Mouse (Mus musculus): ENCODE measurements around the gene Slc1a2. TPM values are rescaled to one million over a fixed set of nuclear protein-coding genes. Genes with fewer than 3 reads are reported as not detected.
A peak's percentile ranks its signal among the peaks of the same experiment; 100 is the strongest.

The Slc1a2 gene
- polyA plus RNA-seq, 1 experiment from 2014 or later: 26.7 TPM

DNA sequence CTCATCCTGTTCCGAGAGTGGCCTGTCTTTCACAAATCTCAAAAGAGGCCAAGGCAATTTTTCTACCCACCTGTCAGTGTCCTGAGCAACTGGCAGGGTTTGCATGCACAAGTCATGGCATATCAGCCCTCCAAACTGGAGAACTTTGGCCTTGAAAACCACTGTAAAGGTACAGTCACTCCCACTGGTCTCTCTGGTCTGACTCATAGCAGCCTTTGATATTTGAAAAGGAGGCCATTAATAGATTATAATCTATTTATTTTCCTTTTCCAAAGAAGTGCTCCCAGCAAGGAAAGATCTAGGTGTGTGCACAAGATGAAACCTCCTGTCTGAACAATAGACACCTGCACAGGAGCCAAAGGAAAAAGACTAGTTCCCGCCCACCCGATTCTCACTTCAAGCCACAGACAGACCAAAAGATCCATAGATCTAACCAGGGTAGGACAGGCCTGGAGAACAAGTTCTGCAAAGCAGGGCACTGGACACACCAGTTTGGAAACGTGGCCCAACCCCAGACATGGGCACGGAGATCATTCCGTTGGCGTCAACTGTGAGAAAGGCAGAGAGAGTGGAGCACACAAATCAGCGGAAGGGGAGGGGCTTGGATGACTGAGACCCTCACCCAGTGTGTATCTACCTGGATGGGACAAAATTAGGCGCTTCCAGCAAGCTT lies 167.6 kb downstream of the Slc1a2 start:
- no peaks in the 10 kb centered on the region for H3K27me3 ChIP-seq (ENCODE audit: control insufficient read depth, insufficient read depth, low read length)

DNA sequence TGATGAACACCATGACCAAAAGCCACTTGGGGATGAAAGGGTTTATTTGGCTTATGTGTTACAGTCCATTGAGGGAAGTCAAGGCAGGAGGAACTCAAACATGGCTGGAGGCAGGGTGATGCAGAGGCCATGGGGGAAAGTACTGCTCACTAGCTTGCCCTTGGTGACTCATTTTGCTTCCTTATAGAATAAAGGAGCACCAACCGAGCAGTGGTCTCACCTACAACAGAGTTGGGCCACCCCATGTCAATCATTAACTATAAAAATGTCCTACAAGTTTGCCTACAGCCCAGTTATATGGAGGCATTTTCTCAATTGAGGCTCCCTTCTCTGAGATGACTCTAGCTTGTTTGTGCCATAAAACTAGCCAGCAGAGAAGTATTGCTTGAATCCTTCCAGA lies 169.4 kb downstream of the Slc1a2 start:
- H3K36me3 ChIP-seq (replicated peaks; ENCODE audit: control insufficient read depth, insufficient read depth): no peaks in the 10 kb centered on the region
- no peak overlapping the region for H3K9ac ChIP-seq
- no peaks in the 10 kb centered on the region for H3K4me1 ChIP-seq (replicated peaks; ENCODE audit: control insufficient read depth, insufficient read depth, low read length)
- no peak for DNase-seq (ENCODE audit: low spot score)
- H3K27me3 ChIP-seq (ENCODE audit: control insufficient read depth, insufficient read depth, low read length): no peaks in the 10 kb centered on the region
- H3K4me2 ChIP-seq (replicated peaks): no peak overlapping the region
- WGBS: 89% methylated on average over 1 of the region's 1 CpGs
- H3K27ac ChIP-seq: no peak overlapping the region
- ATAC-seq (ENCODE audit: low FRiP score): no peak
- no peaks in the 10 kb centered on the region for H3K9me3 ChIP-seq (ENCODE audit: control insufficient read depth, low read length)
- H3K4me3 ChIP-seq (replicated peaks; ENCODE audit: low read length): no peak overlapping the region

More for the DNA sequence above, 167.6 kb downstream of the Slc1a2 start:
- Histone ChIP-seq H3K9ac (no peak overlapping the region), H3K4me2 (replicated peaks) (no peak overlapping the region), H3K36me3 (replicated peaks; ENCODE audit: control insufficient read depth, insufficient read depth) (no peaks in the 10 kb centered on the region), H3K27ac (no peak overlapping the region), H3K9me3 (ENCODE audit: control insufficient read depth, low read length) (no peaks in the 10 kb centered on the region), H3K4me3 (replicated peaks; ENCODE audit: low read length) (no peak overlapping the region), H3K4me1 (replicated peaks; ENCODE audit: control insufficient read depth, insufficient read depth, low read length) (no peaks in the 10 kb centered on the region)
- 92% methylated on average over 9 of the region's 9 CpGs for WGBS
- ATAC-seq (ENCODE audit: low FRiP score): no peak
- no peak for DNase-seq (ENCODE audit: low spot score)

DNA sequence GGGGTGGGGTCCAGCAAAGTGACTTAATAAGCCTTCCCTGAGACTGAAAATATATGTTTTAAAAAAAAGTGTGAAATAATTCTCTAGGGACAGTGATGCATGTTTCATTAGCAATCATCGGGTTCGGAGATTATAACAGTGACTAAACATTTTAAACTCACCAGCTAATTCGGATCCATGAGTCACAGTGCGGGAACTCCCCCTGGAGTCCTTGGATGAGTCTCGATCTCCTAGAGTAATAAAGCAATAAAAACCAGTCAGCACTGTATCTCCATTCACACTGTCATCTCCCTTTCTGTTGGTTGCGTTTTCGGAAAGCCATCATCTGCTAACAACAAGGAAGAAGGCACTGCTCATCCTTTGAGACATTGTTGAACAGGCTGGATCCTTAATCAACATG lies 169.9 kb downstream of the Slc1a2 start:
- no peaks in the 10 kb centered on the region for H3K4me1 ChIP-seq (replicated peaks; ENCODE audit: control insufficient read depth, insufficient read depth, low read length)
- H3K4me2 ChIP-seq (replicated peaks): no peak overlapping the region
- no peaks in the 10 kb centered on the region for H3K9me3 ChIP-seq (ENCODE audit: control insufficient read depth, low read length)
- no peak overlapping the region for H3K27ac ChIP-seq
- 92% methylated on average over 7 of the region's 7 CpGs for WGBS
- no peaks in the 10 kb centered on the region for H3K27me3 ChIP-seq (ENCODE audit: control insufficient read depth, insufficient read depth, low read length)
- ATAC-seq (ENCODE audit: low FRiP score): no peak
- no peak overlapping the region for H3K4me3 ChIP-seq (replicated peaks; ENCODE audit: low read length)
- H3K36me3 ChIP-seq (replicated peaks; ENCODE audit: control insufficient read depth, insufficient read depth): no peaks in the 10 kb centered on the region
- no peak for DNase-seq (ENCODE audit: low spot score)
- H3K9ac ChIP-seq: no peak overlapping the region

DNA sequence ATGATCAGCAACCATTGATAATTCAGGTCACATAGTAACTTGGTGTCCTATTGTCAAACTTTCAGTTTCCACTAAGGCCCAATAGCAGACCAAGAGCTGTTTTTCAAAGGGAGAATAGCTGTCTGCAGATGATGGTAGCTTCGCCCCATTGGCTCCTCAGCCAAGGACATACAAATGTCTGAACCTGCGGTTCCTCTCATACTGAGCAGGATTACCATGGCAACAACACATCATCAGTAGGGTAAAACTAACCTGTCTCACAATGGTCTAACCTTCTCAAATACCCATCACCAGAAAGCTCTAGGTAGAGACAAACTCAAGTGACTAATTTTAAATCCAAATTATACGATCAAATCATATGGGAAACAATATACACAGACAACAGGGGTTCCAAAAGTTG lies 170.7 kb downstream of the Slc1a2 start:
- H3K4me2 ChIP-seq (replicated peaks): no peak overlapping the region
- no peak overlapping the region for H3K27ac ChIP-seq
- no peaks in the 10 kb centered on the region for H3K27me3 ChIP-seq (ENCODE audit: control insufficient read depth, insufficient read depth, low read length)
- WGBS: 76% methylated on average over 3 of the region's 3 CpGs
- no peaks in the 10 kb centered on the region for H3K9me3 ChIP-seq (ENCODE audit: control insufficient read depth, low read length)
- no peak overlapping the region for H3K4me3 ChIP-seq (replicated peaks; ENCODE audit: low read length)
- no peaks in the 10 kb centered on the region for H3K4me1 ChIP-seq (replicated peaks; ENCODE audit: control insufficient read depth, insufficient read depth, low read length)
- H3K9ac ChIP-seq: no peak overlapping the region
- DNase-seq (ENCODE audit: low spot score): no peak
- ATAC-seq (ENCODE audit: low FRiP score): peak; percentile 62; the same call in 1 of the 2 replicates
- H3K36me3 ChIP-seq (replicated peaks; ENCODE audit: control insufficient read depth, insufficient read depth): no peaks in the 10 kb centered on the region

DNA sequence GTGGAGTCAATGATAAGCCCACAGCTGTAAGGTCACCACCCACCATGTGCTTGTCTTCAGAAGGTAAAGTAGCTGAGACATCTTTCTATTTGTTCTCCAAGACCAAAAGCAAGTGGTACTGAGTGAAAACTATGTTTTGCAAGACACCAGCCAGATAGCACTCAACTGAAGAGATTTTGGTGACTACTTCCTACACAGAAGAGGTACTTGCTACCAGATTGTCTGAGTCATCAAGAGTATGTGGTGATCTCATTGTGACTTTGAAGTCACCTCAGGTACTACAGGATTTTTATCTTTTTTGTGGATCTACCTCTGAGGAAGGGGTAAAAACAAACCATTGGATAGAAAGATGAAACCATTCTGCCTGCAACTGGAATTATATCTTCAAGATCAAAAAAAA lies 173.1 kb downstream of the Slc1a2 start:
- Histone ChIP-seq H3K4me2 (replicated peaks) (no peak overlapping the region), H3K36me3 (replicated peaks; ENCODE audit: control insufficient read depth, insufficient read depth) (no peaks in the 10 kb centered on the region), H3K27ac (no peak overlapping the region), H3K9ac (no peak overlapping the region), H3K4me3 (replicated peaks; ENCODE audit: low read length) (no peak overlapping the region), H3K9me3 (ENCODE audit: control insufficient read depth, low read length) (no peaks in the 10 kb centered on the region), H3K4me1 (replicated peaks; ENCODE audit: control insufficient read depth, insufficient read depth, low read length) (no peaks in the 10 kb centered on the region), H3K27me3 (ENCODE audit: control insufficient read depth, insufficient read depth, low read length) (no peaks in the 10 kb centered on the region)
- DNase-seq (ENCODE audit: low spot score) (no peak), ATAC-seq (ENCODE audit: low FRiP score) (no peak)

DNA sequence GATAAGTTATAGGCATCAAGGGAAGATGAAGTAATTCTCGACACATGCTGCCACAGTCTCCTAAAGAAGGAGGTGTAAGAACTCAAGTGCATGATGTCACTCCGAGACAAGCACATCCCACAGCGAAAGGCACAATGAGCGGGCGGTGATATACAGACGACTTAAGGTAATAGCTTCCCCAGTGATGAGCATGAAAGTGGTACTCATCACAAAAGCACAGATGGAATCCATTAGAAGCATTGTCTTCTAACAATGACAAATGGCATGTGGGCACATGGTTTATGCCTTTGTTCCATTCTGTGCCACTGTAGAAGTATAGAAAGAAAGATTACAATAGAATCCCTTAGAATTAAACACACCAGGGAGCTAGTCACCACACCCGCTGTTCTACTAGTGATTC lies 179.7 kb downstream of the Slc1a2 start:
- Histone ChIP-seq H3K4me3 (replicated peaks; ENCODE audit: low read length) (no peak overlapping the region), H3K4me1 (replicated peaks; ENCODE audit: control insufficient read depth, insufficient read depth, low read length) (no peaks in the 10 kb centered on the region), H3K9me3 (ENCODE audit: control insufficient read depth, low read length) (no peaks in the 10 kb centered on the region), H3K27ac (no peak overlapping the region), H3K27me3 (ENCODE audit: control insufficient read depth, insufficient read depth, low read length) (no peaks in the 10 kb centered on the region), H3K36me3 (replicated peaks; ENCODE audit: control insufficient read depth, insufficient read depth) (no peaks in the 10 kb centered on the region), H3K9ac (no peak overlapping the region), H3K4me2 (replicated peaks) (no peak overlapping the region)
- 49% methylated on average over 7 of the region's 7 CpGs for WGBS
- ATAC-seq (ENCODE audit: low FRiP score) (peak; percentile 43; the same call in 1 of the 2 replicates), DNase-seq (ENCODE audit: low spot score) (peak; percentile 32)

Other genes starting within 250 kb of the Slc1a2 start
- 32.3 and 38.3 TPM in 2 replicates for gene Fjx1, start 206.2 kb upstream of the Slc1a2 start, polyA plus RNA-seq (2014; fragmentation: Nextera tagmentation; extraction: Ambion mirVana)
- 8.4 and 9.8 TPM in 2 replicates for gene Pamr1, start 108.6 kb upstream of the Slc1a2 start, polyA plus RNA-seq (2014; fragmentation: Nextera tagmentation; extraction: Ambion mirVana)
- 4.7 and 5.2 TPM in 2 replicates for gene Cd44, start 243.0 kb downstream of the Slc1a2 start, polyA plus RNA-seq (2014; fragmentation: Nextera tagmentation; extraction: Ambion mirVana)

Measured in hindbrain, embryonic 14.5 days (tissue).